Mouse (Mus musculus) limb, embryonic 11.5 days (tissue): ENCODE data around the gene Hk1. TPM values are rescaled to one million over a fixed set of nuclear protein-coding genes. Genes with fewer than 3 reads are reported as not detected.

Experiments
- ATAC-seq: fragments of 200-750 bp; cut with Nextera tagmentation; 2 replicates; pipeline ENCODE4 v1.8.0; 2017; ENCODE audit warnings: low read depth; ENCODE audit not compliant: insufficient number of reproducible peaks, low FRiP score, low TSS enrichment
- DNase-seq: peaks from one replicate; pipeline ENCODE4 v3.0.0-alpha.2; 2015; ENCODE audit warnings: low spot score
- H3K27ac ChIP-seq: fragments of 300-500 bp; sonication (generic); replicated peaks from 2 replicates; pipeline ENCODE4 v1.5.1; 2014; ENCODE audit warnings: low read depth, mild to moderate bottlenecking, low read length
- H3K27me3 ChIP-seq: fragments of 300-500 bp; sonication (generic); 2 replicates; pipeline ENCODE4 v1.6.1; 2014; ENCODE audit warnings: mild to moderate bottlenecking, low read length, mixed read lengths; ENCODE audit not compliant: control insufficient read depth, insufficient read depth
- H3K36me3 ChIP-seq: fragments of 300-500 bp; sonication (generic); 2 replicates; pipeline ENCODE4 v1.6.1; 2014; ENCODE audit warnings: mild to moderate bottlenecking, low read length, moderate library complexity, mixed read lengths; ENCODE audit not compliant: control insufficient read depth, insufficient read depth
- H3K4me1 ChIP-seq: fragments of 300-500 bp; sonication (generic); 2 replicates; pipeline ENCODE4 v1.6.1; 2014; ENCODE audit warnings: low read length, mixed read lengths; ENCODE audit not compliant: control insufficient read depth, insufficient read depth
- H3K4me2 ChIP-seq: fragments of 300-500 bp; sonication (generic); 2 replicates; pipeline ENCODE4 v1.6.1; 2014; ENCODE audit warnings: low read depth, mild to moderate bottlenecking, moderate library complexity; ENCODE audit not compliant: severe bottlenecking
- H3K4me3 ChIP-seq: fragments of 300-500 bp; sonication (generic); 2 replicates; pipeline ENCODE4 v1.5.1; 2014; ENCODE audit warnings: low read depth, low read length
- H3K9ac ChIP-seq: fragments of 300-500 bp; sonication (generic); 2 replicates; pipeline ENCODE4 v1.6.1; 2014; ENCODE audit warnings: mild to moderate bottlenecking, low read length
- H3K9me3 ChIP-seq: fragments of 300-500 bp; sonication (generic); 2 replicates; pipeline ENCODE4 v1.6.1; 2016; ENCODE audit warnings: low read length; ENCODE audit not compliant: control insufficient read depth
- WGBS: fragments of 180-500 bp; shearing (Covaris S2); extraction: QIAGEN DNeasy Blood & Tissue Kit; methylation state at CpG from one replicate; pipeline ENCODE4 v1.1.7; 2014; 5-methylcytosine and 5-hydroxymethylcytosine counted together
- polyA plus RNA-seq: library from polyadenylated mRNA; unstranded; fragments of >200 nt; fragmentation: Nextera tagmentation; extraction: Ambion mirVana; gene quantifications from 2 replicates; pipeline ENCODE4 v1.2.1, GENCODE M21; 2014

Gene Hk1
- polyA plus RNA-seq, 1 experiment from 2014 or later, result 22.4 TPM

DNA sequence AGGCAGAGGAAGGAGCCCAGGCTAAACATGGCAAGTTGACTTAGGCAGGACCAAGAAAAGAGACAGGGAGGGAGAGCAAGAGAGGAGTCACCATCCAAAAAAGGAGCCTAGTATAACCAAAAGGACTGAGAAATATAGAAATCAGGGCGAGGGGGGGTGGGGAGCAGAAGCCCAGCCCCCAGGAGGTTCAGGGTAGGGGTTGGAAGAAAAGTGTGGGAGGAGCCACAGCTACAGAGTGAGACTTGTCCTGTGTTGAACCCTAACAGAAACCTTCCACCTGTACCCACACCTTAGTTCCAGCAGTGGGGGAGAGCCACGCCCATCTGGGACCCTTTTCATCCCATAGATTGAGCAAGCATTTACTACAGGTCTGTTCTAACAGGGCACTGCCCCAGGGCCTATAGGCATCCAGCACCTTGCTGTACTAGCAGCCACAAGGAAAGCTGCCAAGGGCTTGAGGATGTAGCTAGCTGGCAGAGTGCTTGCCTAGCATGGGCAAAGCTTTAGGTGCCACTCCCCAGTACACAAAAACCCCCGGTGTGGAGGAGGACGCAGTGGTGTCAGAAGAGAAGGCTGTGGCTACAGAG is 96.4 kb downstream of the Hk1 start:
- no peak for ATAC-seq
- no peak for DNase-seq
- H3K4me3 ChIP-seq, result no peak overlapping the region
- WGBS, result 78% methylated on average over 4 of the region's 4 CpGs
- no peak overlapping the region for H3K27ac ChIP-seq
- no peak overlapping the region for H3K4me2 ChIP-seq
- no peaks in the 10 kb centered on the region for H3K27me3 ChIP-seq
- H3K4me1 ChIP-seq, result no peaks in the 10 kb centered on the region
- H3K9ac ChIP-seq, result no peak overlapping the region
- peaks cover 6% of the 10 kb centered on the region; the same call in 1 of the 2 replicates for H3K36me3 ChIP-seq
- H3K9me3 ChIP-seq, result no peaks in the 10 kb centered on the region

- Histone ChIP-seq H3K4me2 (no peak overlapping the region), H3K9me3 (no peaks in the 10 kb centered on the region), H3K36me3 (peaks cover 6% of the 10 kb centered on the region; the same call in 1 of the 2 replicates), H3K4me1 (no peaks in the 10 kb centered on the region), H3K4me3 (no peak overlapping the region), H3K27me3 (no peaks in the 10 kb centered on the region), H3K9ac (no peak overlapping the region), H3K27ac (no peak overlapping the region)
- ATAC-seq (no peak), DNase-seq (no peak)
- WGBS, result 51% methylated on average over 9 of the region's 9 CpGs
These were observed 96.9 kb downstream of the Hk1 start for GRCm38 (mm10) chr10:62282782-62283181.

DNA sequence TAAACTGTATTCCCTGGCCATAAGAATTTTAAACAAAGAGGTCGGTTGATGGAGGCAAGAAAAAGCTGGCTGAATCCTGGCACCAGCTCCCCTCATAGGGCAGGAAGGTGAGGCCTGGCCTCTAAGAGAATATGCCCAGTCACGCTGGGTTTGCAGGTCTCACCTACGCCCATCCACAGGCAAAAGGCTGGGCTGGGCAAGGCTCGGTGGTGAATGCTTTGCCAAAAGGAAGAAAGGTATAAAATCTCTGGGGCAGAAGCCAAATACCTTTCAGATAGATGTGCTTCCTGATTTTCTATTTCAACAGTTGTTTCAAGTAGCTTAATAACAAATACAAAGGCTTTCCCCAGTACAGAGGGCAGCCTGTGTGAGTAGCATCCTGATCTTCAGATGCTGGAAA is 100.0 kb downstream of the Hk1 start:
- ATAC-seq (no peak), DNase-seq (no peak)
- no peaks in the 10 kb centered on the region for H3K27me3 ChIP-seq
- H3K4me2 ChIP-seq, result no peak overlapping the region
- H3K27ac ChIP-seq, result no peak overlapping the region
- H3K36me3 ChIP-seq, result peaks cover 5% of the 10 kb centered on the region; the same call in 1 of the 2 replicates
- no peaks in the 10 kb centered on the region for H3K4me1 ChIP-seq
- WGBS, result 85% methylated on average over 4 of the region's 4 CpGs
- no peaks in the 10 kb centered on the region for H3K9me3 ChIP-seq
- no peak overlapping the region for H3K9ac ChIP-seq
- no peak overlapping the region for H3K4me3 ChIP-seq

- WGBS, result 63% methylated on average over 3 of the region's 3 CpGs
- Histone ChIP-seq H3K36me3 (peaks cover 7% of the 10 kb centered on the region; the same call in 1 of the 2 replicates), H3K27ac (no peak overlapping the region), H3K4me3 (no peak overlapping the region), H3K9ac (no peak overlapping the region), H3K27me3 (no peaks in the 10 kb centered on the region), H3K4me2 (no peak overlapping the region), H3K9me3 (no peaks in the 10 kb centered on the region), H3K4me1 (no peaks in the 10 kb centered on the region)
- ATAC-seq, result no peak
- DNase-seq, result no peak
These were observed 100.6 kb downstream of the Hk1 start for GRCm38 (mm10) chr10:62279066-62279465.

DNA sequence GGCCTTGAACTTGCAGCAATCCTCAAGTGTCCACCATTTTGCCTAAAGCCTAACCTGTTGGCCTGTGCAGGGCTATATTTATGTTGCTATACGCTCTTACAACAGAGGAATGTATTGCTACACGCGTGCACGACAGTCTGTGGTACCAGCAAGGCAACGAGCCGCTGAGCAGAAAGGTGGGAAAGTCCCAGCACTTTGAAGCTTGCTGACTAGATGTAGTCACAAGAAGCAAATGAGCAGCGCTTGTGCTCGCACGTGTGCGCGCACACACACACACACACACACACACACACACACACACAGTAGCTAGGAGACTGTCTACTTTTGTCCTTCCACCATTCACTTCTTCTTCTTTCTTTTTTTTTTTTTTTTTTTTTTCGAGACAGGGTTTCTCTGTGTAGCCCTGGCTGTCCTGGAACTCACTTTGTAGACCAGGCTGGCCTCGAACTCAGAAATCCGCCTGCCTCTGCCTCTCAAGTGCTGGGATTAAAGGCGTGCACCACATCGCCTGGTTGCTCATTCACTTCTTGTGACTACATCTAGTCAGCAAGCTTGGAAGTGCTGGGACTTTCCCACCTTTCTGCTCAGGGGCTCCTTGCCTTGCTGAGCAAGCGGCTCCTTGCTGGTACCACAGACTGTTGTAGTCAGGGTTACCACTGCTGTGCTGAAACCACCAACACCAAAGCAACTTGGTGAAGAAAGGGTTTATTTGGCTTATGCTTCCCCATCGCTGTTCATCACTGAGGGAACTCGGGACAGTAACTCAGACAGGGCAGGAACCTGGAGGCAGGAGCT is 102.0 kb downstream of the Hk1 start:
- Histone ChIP-seq H3K4me2 (no peak overlapping the region), H3K4me3 (no peak overlapping the region), H3K9ac (no peak overlapping the region), H3K9me3 (no peaks in the 10 kb centered on the region), H3K36me3 (peaks cover 7% of the 10 kb centered on the region; the same call in 1 of the 2 replicates), H3K27ac (no peak overlapping the region), H3K27me3 (no peaks in the 10 kb centered on the region), H3K4me1 (no peaks in the 10 kb centered on the region)
- 96% methylated on average over 18 of the region's 19 CpGs for WGBS
- DNase-seq (no peak), ATAC-seq (no peak)

DNA sequence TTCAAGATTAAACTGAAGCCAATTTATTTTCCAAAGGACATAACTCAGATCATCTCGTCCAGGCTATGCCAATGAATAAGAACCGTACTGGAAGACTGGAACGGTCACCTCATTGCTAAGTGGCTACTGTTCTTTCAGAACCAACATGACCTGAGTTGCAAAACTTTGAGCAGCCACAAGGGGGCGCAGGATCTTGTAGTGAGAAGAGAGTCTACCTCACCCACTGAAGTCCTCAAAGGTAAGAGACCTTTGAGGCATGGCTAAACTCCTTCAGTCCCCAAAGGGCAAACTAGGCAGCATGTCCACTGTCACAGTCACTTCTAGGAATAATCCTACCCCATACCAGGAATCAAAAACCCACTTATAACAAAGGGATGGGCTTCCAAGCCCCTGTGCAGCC is 104.5 kb downstream of the Hk1 start:
- H3K4me3 ChIP-seq, result no peak overlapping the region
- WGBS, result 40% methylated on average over 4 of the region's 4 CpGs
- peaks cover 2% of the 10 kb centered on the region; the same call in 1 of the 2 replicates for H3K36me3 ChIP-seq
- H3K9ac ChIP-seq, result no peak overlapping the region
- DNase-seq (peak; percentile 91), ATAC-seq (no peak)
- no peaks in the 10 kb centered on the region for H3K27me3 ChIP-seq
- no peak overlapping the region for H3K27ac ChIP-seq
- no peak overlapping the region for H3K4me2 ChIP-seq
- no peaks in the 10 kb centered on the region for H3K9me3 ChIP-seq
- no peaks in the 10 kb centered on the region for H3K4me1 ChIP-seq

DNA sequence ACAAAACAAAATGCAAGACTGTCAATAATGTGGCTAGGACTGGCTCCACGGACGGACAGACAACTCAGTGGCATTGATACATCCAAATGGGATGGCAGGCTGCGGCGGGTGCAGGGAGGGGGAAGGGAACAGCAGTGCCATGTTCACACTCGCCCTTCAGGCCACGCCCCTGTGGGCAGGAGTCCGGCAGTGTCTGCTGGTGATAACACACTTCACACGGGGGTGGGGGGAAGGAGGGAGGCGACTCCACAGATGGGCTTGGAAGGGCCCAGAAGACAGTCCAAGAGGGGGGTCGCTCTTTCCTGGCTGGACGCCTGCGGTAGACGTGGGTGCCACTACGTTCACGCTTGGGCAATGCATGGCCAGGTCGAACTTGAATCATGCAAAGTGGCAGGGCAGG is 110.4 kb downstream of the Hk1 start:
- H3K27ac ChIP-seq, result no peak overlapping the region
- no peaks in the 10 kb centered on the region for H3K4me1 ChIP-seq
- H3K36me3 ChIP-seq, result no peaks in the 10 kb centered on the region; the same call in 1 of the 2 replicates
- DNase-seq (no peak), ATAC-seq (no peak)
- no peak overlapping the region for H3K4me3 ChIP-seq
- H3K9ac ChIP-seq, result no peak overlapping the region
- 77% methylated on average over 16 of the region's 16 CpGs for WGBS
- no peak overlapping the region for H3K4me2 ChIP-seq
- no peaks in the 10 kb centered on the region for H3K9me3 ChIP-seq
- no peaks in the 10 kb centered on the region for H3K27me3 ChIP-seq

DNA sequence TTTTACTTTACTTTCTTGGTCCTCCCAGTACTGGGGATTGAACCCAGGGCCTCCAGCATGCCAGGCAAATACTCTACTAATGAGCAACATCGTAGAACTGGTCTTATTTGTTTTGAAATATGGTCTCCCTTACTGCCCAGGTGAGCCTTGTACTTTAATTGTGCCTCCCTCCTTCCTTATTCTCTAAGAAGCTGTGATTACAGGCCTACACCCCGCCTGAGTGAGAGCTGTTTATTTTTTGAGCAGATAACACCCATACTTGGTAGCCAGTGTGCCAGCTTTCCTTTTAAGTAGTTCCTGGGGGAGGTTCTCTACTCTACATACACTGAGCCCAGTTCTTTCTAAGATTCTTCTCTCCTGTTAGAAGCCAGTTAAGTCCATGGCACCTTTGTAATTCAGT is 115.4 kb downstream of the Hk1 start:
- H3K27me3 ChIP-seq, result no peaks in the 10 kb centered on the region
- H3K9me3 ChIP-seq, result no peaks in the 10 kb centered on the region
- no peak overlapping the region for H3K9ac ChIP-seq
- no peak overlapping the region for H3K4me3 ChIP-seq
- no peak for ATAC-seq
- no peaks in the 10 kb centered on the region; the same call in 1 of the 2 replicates for H3K36me3 ChIP-seq
- WGBS, result 37% methylated on average over 2 of the region's 2 CpGs
- H3K4me2 ChIP-seq, result no peak overlapping the region
- no peaks in the 10 kb centered on the region for H3K4me1 ChIP-seq
- H3K27ac ChIP-seq, result no peak overlapping the region
- no peak for DNase-seq
